Mouse (Mus musculus): ENCODE data around the gene Uri1. TPM values are rescaled to one million over a fixed set of nuclear protein-coding genes. Genes with fewer than 3 reads are reported as not detected.

Uri1 gene
- polyA plus RNA-seq, 1 experiment from 2014 or later = 37.6 TPM

DNA sequence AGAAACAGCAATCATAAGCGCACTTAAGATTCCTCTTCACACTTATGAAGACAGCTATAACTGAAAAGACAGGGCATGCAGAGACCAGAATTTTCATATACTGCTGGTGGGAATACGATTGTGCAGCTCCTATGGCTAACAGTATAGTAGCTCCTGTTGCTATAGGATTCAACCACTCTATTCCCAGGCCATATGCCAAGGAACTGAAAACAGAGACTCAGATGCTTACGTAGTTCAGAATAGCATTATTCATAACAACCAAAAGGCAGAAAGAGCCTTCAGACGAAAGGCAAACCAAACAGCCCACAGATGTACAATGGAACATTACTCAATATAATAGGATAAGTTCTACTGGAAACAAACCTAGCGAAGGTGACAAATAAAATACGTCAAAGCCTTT is 15.0 kb downstream of the Uri1 start:
- Histone ChIP-seq H3K4me1 (replicated peaks) (no peaks in the 10 kb centered on the region; the same call in 1 of the 2 replicates), H3K36me3 (no peaks in the 10 kb centered on the region), H3K27me3 (no peaks in the 10 kb centered on the region), H3K9ac (no peak overlapping the region), H3K27ac (replicated peaks) (no peak overlapping the region), H3K9me3 (no peaks in the 10 kb centered on the region), H3K4me2 (no peak overlapping the region), H3K4me3 (no peak overlapping the region)
- no peak for ATAC-seq (ENCODE audit: low FRiP score, low read depth)
- 77% methylated on average over 6 of the region's 6 CpGs for WGBS

DNA sequence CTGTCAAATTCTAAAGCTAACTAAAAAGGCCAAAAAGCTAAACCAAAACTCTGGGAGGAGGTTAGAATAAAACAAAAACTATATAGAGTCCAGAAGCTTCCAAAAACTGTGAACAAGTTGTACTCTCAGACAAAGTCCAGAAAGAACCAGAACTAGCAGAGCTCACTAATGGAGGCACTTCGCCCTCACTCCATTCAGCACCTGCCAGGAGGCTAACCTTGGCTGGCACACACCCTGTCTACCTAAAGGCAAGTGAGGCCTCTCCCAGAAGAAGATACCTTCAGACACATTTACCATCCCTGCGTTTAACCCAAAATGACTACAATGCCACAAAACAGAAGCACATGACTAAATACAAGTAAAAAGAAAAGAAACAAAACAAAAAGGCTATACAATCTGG is 20.9 kb downstream of the Uri1 start:
- Histone ChIP-seq H3K27me3 (no peaks in the 10 kb centered on the region), H3K4me2 (no peak overlapping the region), H3K4me1 (replicated peaks) (peaks cover 4% of the 10 kb centered on the region; the same call in 1 of the 2 replicates), H3K36me3 (no peaks in the 10 kb centered on the region), H3K9me3 (no peaks in the 10 kb centered on the region), H3K27ac (replicated peaks) (no peak overlapping the region), H3K4me3 (no peak overlapping the region), H3K9ac (no peak overlapping the region)
- ATAC-seq (ENCODE audit: low FRiP score, low read depth) = no peak
- 93% methylated on average over 2 of the region's 2 CpGs for whole genome bisulfite sequencing

DNA sequence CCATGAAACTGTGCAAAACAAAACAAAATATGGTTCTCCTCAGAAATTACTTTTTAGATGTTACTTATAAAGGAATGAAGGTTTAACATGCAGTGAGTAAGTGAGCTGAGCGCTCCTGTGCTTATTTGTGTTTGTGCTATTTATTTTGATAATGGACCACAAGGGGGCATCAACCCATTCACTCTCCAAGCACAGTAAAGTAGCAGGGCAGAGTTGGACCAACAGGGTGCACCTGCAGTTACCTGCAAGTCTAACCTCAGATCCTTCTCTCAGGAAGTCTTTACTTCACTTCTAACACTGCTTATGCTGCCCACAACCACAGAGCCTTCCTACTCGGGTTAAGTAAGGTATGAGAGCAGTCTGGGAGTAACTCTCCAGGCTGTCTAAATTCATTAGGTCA is 23.7 kb downstream of the Uri1 start:
- Histone ChIP-seq H3K36me3 (no peaks in the 10 kb centered on the region), H3K27ac (replicated peaks) (no peak overlapping the region), H3K4me3 (no peak overlapping the region), H3K27me3 (no peaks in the 10 kb centered on the region), H3K4me2 (no peak overlapping the region), H3K4me1 (replicated peaks) (peaks cover 4% of the 10 kb centered on the region; the same call in 1 of the 2 replicates), H3K9me3 (no peaks in the 10 kb centered on the region), H3K9ac (no peak overlapping the region)
- no peak for ATAC-seq (ENCODE audit: low FRiP score, low read depth)
- WGBS = 53% methylated on average over 2 of the region's 2 CpGs

DNA sequence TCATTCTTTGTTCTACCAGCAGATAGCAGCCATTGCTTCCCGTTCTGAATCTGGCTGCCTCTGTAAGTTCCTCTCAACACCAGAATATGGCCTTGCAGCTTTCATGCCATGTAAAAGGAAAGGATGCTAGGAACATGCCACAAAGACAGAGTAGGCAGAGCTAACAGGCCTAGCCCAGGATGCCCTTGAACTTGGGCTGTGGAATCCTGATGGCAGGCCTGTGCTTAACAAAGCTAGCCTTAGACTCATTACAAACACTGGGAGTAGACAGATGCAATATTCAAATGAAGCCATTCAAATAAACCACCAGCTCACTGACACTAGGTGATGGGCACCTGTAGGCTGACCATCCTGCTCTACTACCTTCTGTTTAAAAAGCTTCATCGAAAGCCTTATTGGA is 30.5 kb downstream of the Uri1 start:
- Histone ChIP-seq H3K9me3 (no peaks in the 10 kb centered on the region), H3K9ac (no peak overlapping the region), H3K4me1 (replicated peaks) (no peaks in the 10 kb centered on the region), H3K36me3 (no peaks in the 10 kb centered on the region), H3K27ac (replicated peaks) (no peak overlapping the region), H3K27me3 (no peaks in the 10 kb centered on the region), H3K4me3 (no peak overlapping the region), H3K4me2 (no peak overlapping the region)
- ATAC-seq (ENCODE audit: low FRiP score, low read depth) = no peak
- 92% methylated on average over 2 of the region's 2 CpGs for WGBS

DNA sequence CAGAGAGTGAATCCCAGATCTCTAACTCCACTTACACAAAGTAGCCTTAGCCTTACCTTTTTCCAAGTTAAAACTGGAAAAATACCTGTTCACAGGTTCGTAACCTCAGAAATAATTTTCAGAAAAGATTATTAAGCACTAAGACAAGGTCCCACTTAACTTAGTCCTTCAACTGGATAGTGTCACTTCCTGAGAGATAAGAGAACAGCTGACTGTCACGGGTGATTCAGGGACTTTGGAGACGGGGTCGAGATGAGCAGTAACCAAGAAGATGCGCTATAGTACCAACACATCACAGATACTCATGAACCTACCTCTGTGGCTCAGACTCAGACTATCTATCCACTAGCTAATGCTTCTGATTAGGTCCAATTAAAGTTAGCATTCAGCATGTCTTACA is 38.5 kb downstream of the Uri1 start:
- no peak for ATAC-seq (ENCODE audit: low FRiP score, low read depth)

DNA sequence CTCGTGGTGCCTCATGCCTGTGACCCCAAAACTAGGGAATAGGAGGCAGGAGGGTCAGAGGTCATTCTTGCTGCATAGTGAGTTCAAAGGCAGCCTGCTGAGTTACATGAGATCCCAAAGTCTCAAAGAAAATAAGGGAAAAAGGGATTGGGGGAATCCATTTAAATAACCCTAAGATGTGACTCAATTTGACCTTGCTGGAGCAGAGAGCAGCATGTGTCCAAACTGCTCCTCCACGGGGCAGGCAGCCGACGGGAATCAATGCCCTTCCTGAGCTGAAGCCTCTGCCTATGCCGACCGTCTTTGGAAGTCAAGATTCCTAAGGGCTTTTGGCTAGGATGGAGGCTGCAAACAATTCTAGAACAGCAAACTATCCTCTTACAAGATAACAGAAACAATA is 39.9 kb downstream of the Uri1 start:
- no peaks in the 10 kb centered on the region for H3K9me3 ChIP-seq
- no peak for ATAC-seq (ENCODE audit: low FRiP score, low read depth)

More for the DNA sequence above, 38.5 kb downstream of the Uri1 start:
- H3K36me3 ChIP-seq = 0 out of 2 replicates have a peak, but pooled peaks cover 3% of the 10 kb centered on the region
- no peak overlapping the region for H3K9ac ChIP-seq
- WGBS = 92% methylated on average over 5 of the region's 5 CpGs
- no peak overlapping the region for H3K4me3 ChIP-seq
- no peaks in the 10 kb centered on the region for H3K27me3 ChIP-seq
- H3K9me3 ChIP-seq = no peaks in the 10 kb centered on the region
- H3K4me1 ChIP-seq (replicated peaks) = no peaks in the 10 kb centered on the region
- H3K4me2 ChIP-seq = no peak overlapping the region
- H3K27ac ChIP-seq (replicated peaks) = no peak overlapping the region

DNA sequence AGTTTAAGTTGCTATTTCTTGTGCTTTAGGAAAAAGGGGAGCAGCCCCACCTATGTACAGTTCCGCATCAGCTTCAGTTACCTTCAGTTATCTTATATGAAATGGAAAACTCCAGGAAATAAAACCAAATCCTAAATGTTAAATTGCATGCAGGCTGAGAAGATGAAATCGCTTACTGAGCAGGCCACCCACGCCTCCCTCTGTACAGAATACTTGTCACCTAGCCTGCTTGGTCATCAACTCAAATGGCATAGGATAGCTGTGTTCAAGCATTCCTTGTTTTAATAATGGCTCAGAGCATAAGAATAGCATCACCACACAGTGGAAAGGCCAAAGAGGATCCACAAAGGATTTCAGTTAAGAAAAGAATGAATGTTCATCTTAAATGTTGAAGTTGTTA is 43.6 kb downstream of the Uri1 start:
- Histone ChIP-seq H3K27me3 (no peaks in the 10 kb centered on the region), H3K9ac (no peak overlapping the region), H3K4me3 (no peak overlapping the region), H3K9me3 (no peaks in the 10 kb centered on the region), H3K4me2 (no peak overlapping the region), H3K4me1 (replicated peaks) (no peaks in the 10 kb centered on the region), H3K36me3 (peaks cover 12% of the 10 kb centered on the region; the same call in 1 of the 2 replicates), H3K27ac (replicated peaks) (no peak overlapping the region)
- WGBS = 94% methylated on average over 3 of the region's 3 CpGs
- no peak for ATAC-seq (ENCODE audit: low FRiP score, low read depth)

More for the DNA sequence above, 39.9 kb downstream of the Uri1 start:
- 0 out of 2 replicates have a peak, but pooled peaks cover 3% of the 10 kb centered on the region for H3K36me3 ChIP-seq
- no peaks in the 10 kb centered on the region for H3K4me1 ChIP-seq (replicated peaks)
- WGBS = 36% methylated on average over 6 of the region's 6 CpGs
- no peak overlapping the region for H3K4me2 ChIP-seq
- no peak overlapping the region for H3K27ac ChIP-seq (replicated peaks)
- H3K27me3 ChIP-seq = no peaks in the 10 kb centered on the region
- H3K9ac ChIP-seq = no peak overlapping the region
- no peak overlapping the region for H3K4me3 ChIP-seq

DNA sequence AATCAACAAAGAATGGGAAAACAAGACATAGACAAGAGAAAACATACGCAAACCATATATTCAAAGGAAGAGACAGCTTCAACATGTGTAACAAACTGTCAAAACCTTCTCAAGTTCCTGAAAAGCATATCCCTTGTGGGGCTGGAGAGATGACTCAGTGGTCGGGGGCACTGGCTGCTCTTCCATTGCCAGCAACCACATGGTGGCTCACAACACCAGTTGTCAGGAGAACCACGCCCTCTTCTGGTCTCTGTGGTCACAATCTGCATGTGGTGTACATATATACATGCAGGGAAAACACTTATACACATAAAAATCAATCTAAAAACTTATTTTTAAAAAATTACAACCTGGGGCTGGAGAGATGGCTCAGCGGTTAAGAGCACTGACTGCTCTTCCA is 44.9 kb downstream of the Uri1 start:
- no peaks in the 10 kb centered on the region for H3K4me1 ChIP-seq (replicated peaks)
- no peaks in the 10 kb centered on the region for H3K9me3 ChIP-seq
- ATAC-seq (ENCODE audit: low FRiP score, low read depth) = no peak
- H3K36me3 ChIP-seq = peaks cover 12% of the 10 kb centered on the region; the same call in 1 of the 2 replicates
- H3K9ac ChIP-seq = no peak overlapping the region
- H3K27ac ChIP-seq (replicated peaks) = no peak overlapping the region
- no peak overlapping the region for H3K4me3 ChIP-seq
- H3K4me2 ChIP-seq = no peak overlapping the region
- no peaks in the 10 kb centered on the region for H3K27me3 ChIP-seq
- 94% methylated on average over 4 of the region's 4 CpGs for WGBS

DNA sequence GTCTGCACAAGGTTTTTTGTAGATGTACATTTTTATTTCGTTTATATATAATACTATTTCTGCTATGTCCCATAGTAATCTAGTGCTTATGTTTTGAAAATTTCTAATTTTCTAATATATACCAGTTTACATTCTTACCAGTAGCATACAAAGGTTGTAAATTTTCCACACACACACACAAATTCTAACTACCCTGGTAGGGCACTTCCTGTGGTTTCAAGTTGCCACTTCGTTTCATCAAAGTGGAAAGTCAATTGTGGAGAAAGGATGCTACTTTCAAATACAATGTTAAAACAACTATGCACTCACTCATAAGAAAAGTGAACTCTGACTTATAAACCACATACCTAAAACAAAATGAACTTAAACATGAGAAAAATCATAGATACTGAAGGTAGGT is 45.7 kb downstream of the Uri1 start:
- Histone ChIP-seq H3K9me3 (no peaks in the 10 kb centered on the region), H3K36me3 (peaks cover 12% of the 10 kb centered on the region; the same call in 1 of the 2 replicates), H3K9ac (no peak overlapping the region), H3K27me3 (no peaks in the 10 kb centered on the region), H3K4me1 (replicated peaks) (no peaks in the 10 kb centered on the region), H3K27ac (replicated peaks) (no peak overlapping the region), H3K4me3 (no peak overlapping the region), H3K4me2 (no peak overlapping the region)
- ATAC-seq (ENCODE audit: low FRiP score, low read depth) = no peak
- WGBS = 95% methylated on average over 2 of the region's 2 CpGs

DNA sequence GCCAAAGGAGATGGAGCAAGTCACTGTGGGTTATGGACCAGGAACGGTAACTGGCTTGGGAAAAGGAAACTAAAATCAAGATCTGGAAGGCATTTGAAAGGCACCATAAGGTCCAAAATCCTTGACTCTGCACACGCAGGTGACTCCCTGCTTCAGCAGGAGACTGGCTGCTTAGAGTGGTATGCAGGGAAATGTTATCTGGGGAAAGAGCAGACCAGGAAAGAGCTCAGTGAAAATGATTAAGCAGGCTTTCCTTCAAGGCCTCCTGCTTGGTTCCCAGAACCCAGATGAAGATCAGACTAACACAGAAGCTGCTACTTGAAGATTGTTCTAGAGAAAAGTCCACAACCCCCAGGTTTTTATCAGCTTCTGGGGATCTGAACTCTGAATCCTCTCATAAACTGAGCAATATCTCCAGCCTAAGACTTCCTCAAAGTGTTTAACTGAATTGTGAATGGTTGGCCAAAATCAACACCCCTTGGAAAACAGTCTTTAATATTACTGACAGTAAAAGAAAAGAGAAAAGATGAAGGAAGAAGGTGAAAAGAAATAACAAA is 50.3 kb downstream of the Uri1 start:
- Histone ChIP-seq H3K4me3 (no peak overlapping the region), H3K4me1 (replicated peaks) (peaks cover 16% of the 10 kb centered on the region), H3K27me3 (no peaks in the 10 kb centered on the region), H3K9me3 (no peaks in the 10 kb centered on the region), H3K27ac (replicated peaks) (no peak overlapping the region), H3K9ac (no peak overlapping the region), H3K36me3 (peaks cover 8% of the 10 kb centered on the region; the same call in 1 of the 2 replicates), H3K4me2 (no peak overlapping the region)
- WGBS = 91% methylated on average over 2 of the region's 2 CpGs
- ATAC-seq (ENCODE audit: low FRiP score, low read depth) = no peak

DNA sequence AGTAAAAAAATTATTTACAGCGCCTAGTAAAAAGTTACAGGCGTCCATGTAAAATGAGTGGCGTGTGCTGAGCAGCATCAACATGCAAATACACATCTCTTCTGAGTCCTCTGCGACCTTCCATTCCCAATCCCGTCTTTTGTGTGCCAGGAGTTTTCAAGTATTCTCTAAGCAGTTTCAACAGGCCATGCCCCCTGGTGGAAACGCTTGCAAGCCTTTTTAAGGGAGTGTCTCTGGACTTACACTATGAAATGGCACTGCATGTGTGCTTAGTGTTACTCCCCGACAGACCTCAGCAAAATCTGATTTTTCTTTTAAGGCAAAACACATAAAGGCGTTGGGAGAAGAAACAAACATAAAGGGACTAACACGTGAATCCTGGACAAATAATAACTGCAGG is 50.8 kb downstream of the Uri1 start:
- ATAC-seq (ENCODE audit: low FRiP score, low read depth) = no peak
- Histone ChIP-seq H3K4me3 (no peak overlapping the region), H3K27ac (replicated peaks) (no peak overlapping the region), H3K4me2 (no peak overlapping the region), H3K9ac (no peak overlapping the region), H3K9me3 (no peaks in the 10 kb centered on the region), H3K36me3 (peaks cover 8% of the 10 kb centered on the region; the same call in 1 of the 2 replicates), H3K4me1 (replicated peaks) (peaks cover 16% of the 10 kb centered on the region), H3K27me3 (no peaks in the 10 kb centered on the region)
- 60% methylated on average over 9 of the region's 9 CpGs for WGBS

DNA sequence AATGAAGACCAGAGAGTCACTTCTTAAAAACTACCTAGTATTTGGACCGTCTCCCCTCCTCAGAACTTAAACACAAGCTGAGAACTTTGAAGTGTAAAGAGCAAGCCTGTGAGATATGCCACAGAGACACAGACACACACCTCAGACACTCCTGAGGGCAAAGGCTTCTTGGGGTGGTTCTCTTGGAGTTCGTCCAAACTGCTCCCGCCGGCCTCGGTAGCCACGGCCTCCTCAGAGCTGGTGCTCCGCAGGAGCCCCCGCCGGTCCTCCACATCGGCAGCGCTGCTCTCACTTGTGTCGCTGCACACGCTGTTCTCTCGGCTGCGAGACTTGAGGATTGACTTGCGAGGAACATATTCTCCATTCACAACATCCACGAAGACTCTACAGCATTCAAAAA is 61.0 kb downstream of the Uri1 start:
- H3K36me3 ChIP-seq = peaks cover 25% of the 10 kb centered on the region
- no peak overlapping the region for H3K4me3 ChIP-seq
- ATAC-seq (ENCODE audit: low FRiP score, low read depth) = no peak
- 89% methylated on average over 17 of the region's 17 CpGs for WGBS
- H3K4me1 ChIP-seq (replicated peaks) = no peaks in the 10 kb centered on the region
- no peaks in the 10 kb centered on the region for H3K9me3 ChIP-seq
- no peaks in the 10 kb centered on the region for H3K27me3 ChIP-seq
- no peak overlapping the region for H3K4me2 ChIP-seq
- H3K27ac ChIP-seq (replicated peaks) = no peak overlapping the region
- no peak overlapping the region for H3K9ac ChIP-seq

DNA sequence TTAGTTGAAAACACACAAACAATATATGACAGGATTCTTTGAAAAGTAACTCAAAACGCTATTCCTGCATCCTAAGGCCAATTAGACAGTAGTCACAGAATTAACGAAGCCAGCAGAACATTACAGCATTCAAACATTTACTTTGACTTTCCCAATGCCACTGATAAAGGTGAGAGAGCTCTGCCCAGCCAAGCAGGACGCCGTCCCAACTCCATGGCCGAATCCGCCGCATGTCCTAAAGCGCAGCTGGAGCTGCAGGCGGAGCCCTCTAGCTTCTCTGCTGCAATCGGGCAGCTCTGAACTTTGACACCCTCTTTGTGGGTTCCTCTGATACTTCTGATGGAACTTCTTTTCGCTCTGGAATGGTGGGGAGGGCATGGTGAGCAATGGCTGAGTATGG is 62.1 kb downstream of the Uri1 start:
- ATAC-seq (ENCODE audit: low FRiP score, low read depth) = no peak
- 89% methylated on average over 11 of the region's 11 CpGs for WGBS

More for the DNA sequence above, 62.1 kb downstream of the Uri1 start:
- Histone ChIP-seq H3K4me1 (replicated peaks) (no peaks in the 10 kb centered on the region), H3K36me3 (peaks cover 28% of the 10 kb centered on the region), H3K27me3 (no peaks in the 10 kb centered on the region), H3K9ac (no peak overlapping the region), H3K4me2 (no peak overlapping the region), H3K4me3 (no peak overlapping the region), H3K9me3 (no peaks in the 10 kb centered on the region), H3K27ac (replicated peaks) (no peak overlapping the region)
